Mouse (Mus musculus) mesoderm, embryonic 11.5 days (tissue): Measurements from ENCODE around the gene Srebf1.
A peak's percentile ranks its signal among the peaks of the same experiment; 100 is the strongest.

Experiments
- DNase-seq: peaks from one replicate; pipeline ENCODE4 v3.0.0-alpha.2; 2012; ENCODE audit warnings: low read depth, low spot score

The Srebf1 gene

GRCm38 (mm10) chr11:60178005-60178404, 44.4 kb downstream of the Srebf1 start:
- no peak for DNase-seq

- peak; percentile 40 for DNase-seq
These were observed 45.3 kb downstream of the Srebf1 start for GRCm38 (mm10) chr11:60176975-60177657.

GRCm38 (mm10) chr11:60176182-60176974, 46.0 kb downstream of the Srebf1 start:
- DNase-seq = peak; percentile 84

GRCm38 (mm10) chr11:60175371-60176181, 46.8 kb downstream of the Srebf1 start:
- DNase-seq = peak; percentile 66

GRCm38 (mm10) chr11:60173606-60174184, 48.7 kb downstream of the Srebf1 start:
- no peak for DNase-seq

- DNase-seq = no peak
These were observed 50.3 kb downstream of the Srebf1 start for GRCm38 (mm10) chr11:60172074-60172473.

- no peak for DNase-seq
These were observed 53.6 kb downstream of the Srebf1 start for GRCm38 (mm10) chr11:60168780-60169179.

- DNase-seq = peak; percentile 50
These were observed 57.3 kb downstream of the Srebf1 start for GRCm38 (mm10) chr11:60165076-60165475.

- DNase-seq = no peak
These were observed 57.9 kb downstream of the Srebf1 start for GRCm38 (mm10) chr11:60164450-60164849.

GRCm38 (mm10) chr11:60163362-60163761, 59.0 kb downstream of the Srebf1 start:
- DNase-seq = no peak

- DNase-seq = no peak
These were observed 59.8 kb downstream of the Srebf1 start for GRCm38 (mm10) chr11:60162547-60162946.

- DNase-seq = no peak
These were observed 61.1 kb downstream of the Srebf1 start for GRCm38 (mm10) chr11:60161146-60161874.

GRCm38 (mm10) chr11:60160454-60161114, 61.8 kb downstream of the Srebf1 start:
- DNase-seq = no peak

- DNase-seq = no peak
These were observed 62.4 kb downstream of the Srebf1 start for GRCm38 (mm10) chr11:60159955-60160354.

GRCm38 (mm10) chr11:60158271-60158670, 64.1 kb downstream of the Srebf1 start:
- no peak for DNase-seq

GRCm38 (mm10) chr11:60155690-60156089, 66.7 kb downstream of the Srebf1 start:
- no peak for DNase-seq

- DNase-seq = no peak
These were observed 68.4 kb downstream of the Srebf1 start for GRCm38 (mm10) chr11:60153936-60154335.

- DNase-seq = no peak
These were observed 70.0 kb downstream of the Srebf1 start for GRCm38 (mm10) chr11:60152339-60152738.

- no peak for DNase-seq
These were observed 71.7 kb downstream of the Srebf1 start for GRCm38 (mm10) chr11:60150677-60151076.
